Mouse (Mus musculus): ENCODE data around the gene Gm47841.

GRCm38 (mm10) chr15:101066364-101066847, 19.2 kb upstream of the Gm47841 start:
- TF ChIP-seq CTCF (IDR thresholded peaks at IDR 0.05 in 2 of 3, conservative IDR thresholded peaks at IDR 0.05 in 1 of 3; ENCODE audit: control insufficient read depth in 1 of 3, insufficient read depth in 1 of 3, low read depth in 2 of 3, low read length in 3 of 3, poor library complexity in 1 of 3, severe bottlenecking in 1 of 3) (no peak), MAX (IDR thresholded peaks at IDR 0.05; ENCODE audit: low read length) (no peak), POLR2AphosphoS2 (IDR thresholded peaks at IDR 0.05; ENCODE audit: low read length) (no peak), USF1 (IDR thresholded peaks at IDR 0.05; ENCODE audit: low read depth, low read length) (no peak), ZKSCAN1 (IDR thresholded peaks at IDR 0.05; ENCODE audit: low read depth, low read length) (no peak), POLR2A (IDR thresholded peaks at IDR 0.05; ENCODE audit: control insufficient read depth in 1 of 2, insufficient read depth in 1 of 2, low read depth in 1 of 2, low read length in 2 of 2, poor library complexity in 1 of 2) (no peak), HCFC1 (IDR thresholded peaks at IDR 0.05; ENCODE audit: low read depth, low read length) (no peak), RCOR1 (IDR thresholded peaks at IDR 0.05; ENCODE audit: low read depth, low read length) (no peak), CHD1 (IDR thresholded peaks at IDR 0.05; ENCODE audit: low read depth, low read length) (no peak), POLR2AphosphoS5 (IDR thresholded peaks at IDR 0.05; ENCODE audit: borderline replicate concordance, low read depth, low read length) (no peak), EP300 (IDR thresholded peaks at IDR 0.05; ENCODE audit: low read depth in 1 of 2, low read length in 2 of 2) (no peak), BHLHE40 (IDR thresholded peaks at IDR 0.05; ENCODE audit: borderline replicate concordance, low read depth, low read length) (no peak), TCF12 (IDR thresholded peaks at IDR 0.05; ENCODE audit: low read depth, low read length) (no peak)
